Mouse (Mus musculus) cortical plate, adult 2 months (tissue): ENCODE data around the gene Hist1h4i.
A peak's percentile ranks its signal among the peaks of the same experiment; 100 is the strongest.
"Not testable (repeated sequence)": the region's sequence is repeated elsewhere in the genome, so short reads cannot be mapped to it uniquely, and the experiment has no call there.

Experiments used
- CTCF ChIP-seq: fragments of 200-500 bp; IDR thresholded peaks from 2 replicates; pipeline ENCODE4 v1.5.1; 2011; ENCODE audit warnings: mild to moderate bottlenecking, control low read depth, low read length; ENCODE audit not compliant: insufficient read depth; ENCODE audit errors: extremely low read depth
- POLR2A ChIP-seq: fragments of 200-500 bp; IDR thresholded peaks from 2 replicates; pipeline ENCODE4 v1.6.1; 2011; ENCODE audit warnings: mild to moderate bottlenecking, low read length, control low read depth; ENCODE audit not compliant: insufficient read depth; ENCODE audit errors: extremely low read depth

DNA sequence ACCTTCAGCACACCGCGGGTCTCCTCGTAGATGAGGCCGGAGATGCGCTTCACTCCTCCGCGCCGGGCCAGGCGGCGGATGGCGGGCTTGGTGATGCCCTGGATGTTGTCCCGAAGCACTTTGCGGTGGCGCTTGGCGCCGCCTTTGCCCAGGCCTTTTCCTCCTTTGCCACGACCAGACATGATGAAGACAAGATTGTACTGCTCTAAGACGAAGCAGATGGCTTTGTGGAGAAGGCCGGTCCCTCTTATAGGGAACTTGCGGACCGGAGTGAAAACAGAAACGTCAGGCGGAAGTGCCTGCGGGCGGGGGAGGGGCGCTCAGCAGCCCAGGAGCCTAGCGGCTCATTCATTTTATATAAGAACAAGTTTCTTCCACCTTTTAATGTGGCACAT is at the start of gene Hist1h4i:
- TF ChIP-seq POLR2A = peak; percentile 98
- TF ChIP-seq CTCF = not testable (repeated sequence)
